Mouse (Mus musculus): ENCODE results near the gene Fez1.
A peak's percentile ranks its signal among the peaks of the same experiment; 100 is the strongest.

Gene Fez1

DNA sequence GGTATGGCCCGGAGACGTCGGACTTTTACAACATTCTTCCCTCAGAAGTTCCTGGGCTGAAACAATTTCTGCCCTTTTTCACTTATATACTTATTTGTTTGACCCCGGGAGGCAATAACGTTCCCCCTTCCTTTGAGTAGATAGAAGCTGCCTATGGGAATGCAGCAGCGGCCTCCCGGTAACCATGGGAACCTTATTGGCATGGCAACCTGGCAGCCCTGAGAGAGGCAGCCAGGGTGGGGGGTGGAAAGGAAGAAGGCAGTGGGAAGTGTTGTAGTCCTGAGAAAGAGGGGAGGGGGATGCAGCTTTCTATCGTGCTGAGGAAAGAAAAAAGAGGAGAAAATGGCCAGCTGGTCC lies at the start of gene Fez1:
Gene Fez1, plus strand, starts transcription at position 221 of the 357 bp plus-strand sequence.
- DNase-seq (ENCODE audit: low spot score in 2 of 2) = peak; percentile 63 to 78

- DNase-seq (ENCODE audit: low spot score in 2 of 2) = no peak
Measured at GRCm38 (mm10) chr9:36783921-36784320, 37.7 kb upstream of the Fez1 start.

DNA sequence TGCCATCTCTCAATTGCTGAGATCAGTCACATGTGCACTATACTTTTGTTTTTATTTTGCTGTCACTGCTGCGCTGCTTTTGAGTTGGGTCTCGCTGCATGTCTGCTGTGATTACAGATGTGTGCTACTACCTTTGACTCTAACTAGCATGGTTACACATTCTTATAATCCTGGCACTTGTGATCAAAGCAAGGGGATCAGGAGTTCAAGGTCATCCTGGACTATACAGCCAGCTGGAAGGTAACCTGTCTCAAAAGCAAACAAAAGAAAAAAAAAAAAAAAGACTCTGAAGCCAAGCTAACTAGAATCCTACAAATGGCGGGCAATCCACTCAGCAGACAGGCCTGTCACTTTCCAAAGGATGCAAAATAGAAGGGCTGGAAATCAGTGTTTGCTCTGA lies 29.5 kb upstream of the Fez1 start:
- no peak for DNase-seq (ENCODE audit: low spot score in 2 of 2)

- DNase-seq (ENCODE audit: low spot score in 2 of 2) = no peak
Measured at GRCm38 (mm10) chr9:36794487-36794886, 27.2 kb upstream of the Fez1 start.

GRCm38 (mm10) chr9:36795556-36795955 lies 26.1 kb upstream of the Fez1 start:
- DNase-seq (ENCODE audit: low spot score in 2 of 2) = no peak

- DNase-seq (ENCODE audit: low spot score in 2 of 2) = no peak
Measured at GRCm38 (mm10) chr9:36796224-36796623, 25.4 kb upstream of the Fez1 start.

- DNase-seq (ENCODE audit: low spot score in 2 of 2) = peak; percentile 77 to 87
Measured at GRCm38 (mm10) chr9:36796781-36797555, 24.7 kb upstream of the Fez1 start, which contains the start of gene Ei24. TSS of gene Ei24 (minus strand) at chr9:36797393.

DNA sequence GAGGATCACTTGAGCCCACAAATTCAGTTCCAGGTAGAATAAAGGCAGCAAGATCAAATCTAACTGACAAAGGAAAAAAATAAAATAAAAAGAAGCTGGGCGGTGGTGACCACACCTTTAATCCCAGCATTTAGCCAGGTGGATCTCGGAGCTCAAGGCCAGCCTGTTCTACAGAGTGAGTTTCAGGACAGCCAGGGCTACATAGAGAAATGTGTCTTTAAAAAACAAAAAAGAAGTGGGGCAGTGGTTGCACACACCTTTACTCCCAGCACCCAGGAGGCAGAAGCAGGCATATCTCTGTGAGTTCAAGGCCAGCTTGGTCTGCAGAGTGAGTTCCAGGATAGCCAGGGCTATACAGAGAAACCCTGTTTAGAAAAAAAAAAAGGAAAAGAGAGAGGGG lies 19.7 kb upstream of the Fez1 start:
- no peak for DNase-seq (ENCODE audit: low spot score in 2 of 2)

DNA sequence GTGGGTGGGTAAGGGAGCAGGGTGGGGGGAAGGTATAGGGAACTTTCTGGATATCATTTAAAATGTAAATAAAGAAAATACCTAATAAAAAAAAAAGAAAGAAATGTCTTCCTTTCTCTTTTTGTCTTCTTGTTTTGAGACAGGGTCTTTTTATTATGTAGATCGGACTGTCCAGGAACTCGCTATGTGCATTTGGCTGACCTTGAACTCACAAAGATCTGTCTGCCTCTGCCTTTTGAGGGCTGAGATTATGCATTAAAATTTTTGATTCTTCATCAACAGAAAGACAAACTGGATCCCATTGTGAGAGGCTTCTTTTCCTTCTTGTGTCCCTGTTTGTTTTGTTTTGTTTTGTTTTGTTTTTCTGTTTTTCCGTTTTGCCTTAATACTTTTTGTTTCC lies 18.7 kb upstream of the Fez1 start:
- DNase-seq (ENCODE audit: low spot score in 2 of 2) = no peak

DNA sequence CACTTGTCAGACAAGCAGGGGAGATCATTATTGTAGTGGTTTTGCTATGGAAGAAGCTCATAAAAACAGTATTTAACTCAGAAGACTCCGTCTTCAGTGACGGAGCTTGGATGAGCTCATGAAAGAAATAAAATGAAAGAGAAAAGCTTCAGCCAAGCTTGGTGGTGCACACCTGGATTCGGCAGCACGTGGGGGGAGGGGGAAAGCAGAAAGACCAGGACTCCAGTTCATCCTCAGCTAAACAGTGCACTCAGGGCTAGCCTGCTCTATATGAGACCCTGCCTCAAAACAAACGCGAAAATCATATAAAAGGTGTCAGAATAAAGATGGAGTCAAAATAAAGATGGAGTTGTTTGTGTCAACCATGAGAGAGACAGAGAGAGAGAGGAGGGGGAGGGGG lies 18.3 kb upstream of the Fez1 start:
- DNase-seq (ENCODE audit: low spot score in 2 of 2) = no peak

- no peak for DNase-seq (ENCODE audit: low spot score in 2 of 2)
Measured at GRCm38 (mm10) chr9:36803926-36804325, 17.7 kb upstream of the Fez1 start.

DNA sequence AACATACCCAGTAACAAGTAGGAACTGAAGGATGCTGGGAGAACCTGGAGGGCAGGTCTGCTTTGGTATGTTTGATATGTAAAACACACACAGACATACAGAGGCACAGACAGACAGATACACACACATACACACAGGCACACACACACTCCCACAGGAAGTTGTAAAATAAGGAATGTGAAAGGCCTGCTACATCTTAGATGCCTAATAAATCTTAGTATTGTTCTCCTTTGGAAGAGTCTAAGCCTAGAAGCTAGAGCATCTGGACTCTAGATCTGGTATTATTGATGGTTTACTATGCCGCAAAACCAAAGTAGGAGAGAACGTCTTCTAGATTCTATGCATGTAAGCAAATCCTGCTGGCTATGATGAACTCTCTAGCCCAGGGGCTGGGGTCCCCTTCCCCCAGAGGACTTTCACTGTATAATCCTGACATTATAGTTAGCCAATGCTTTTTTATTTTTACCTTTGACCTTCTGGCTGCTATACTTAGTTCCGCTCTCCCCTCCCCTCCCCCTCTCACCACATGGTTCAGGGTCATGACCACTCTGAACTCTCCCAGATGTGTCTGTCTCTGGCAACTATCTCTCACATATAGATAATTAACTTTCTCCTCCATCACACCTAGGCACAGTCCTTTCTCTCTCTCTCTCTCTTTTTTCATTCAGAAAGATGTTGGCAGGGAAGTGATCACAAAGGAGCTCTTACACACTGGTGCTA lies 16.2 kb upstream of the Fez1 start:
- no peak for DNase-seq (ENCODE audit: low spot score in 2 of 2)

GRCm38 (mm10) chr9:36808126-36808785 lies 13.4 kb upstream of the Fez1 start:
- DNase-seq (ENCODE audit: low spot score in 2 of 2) = no peak

DNA sequence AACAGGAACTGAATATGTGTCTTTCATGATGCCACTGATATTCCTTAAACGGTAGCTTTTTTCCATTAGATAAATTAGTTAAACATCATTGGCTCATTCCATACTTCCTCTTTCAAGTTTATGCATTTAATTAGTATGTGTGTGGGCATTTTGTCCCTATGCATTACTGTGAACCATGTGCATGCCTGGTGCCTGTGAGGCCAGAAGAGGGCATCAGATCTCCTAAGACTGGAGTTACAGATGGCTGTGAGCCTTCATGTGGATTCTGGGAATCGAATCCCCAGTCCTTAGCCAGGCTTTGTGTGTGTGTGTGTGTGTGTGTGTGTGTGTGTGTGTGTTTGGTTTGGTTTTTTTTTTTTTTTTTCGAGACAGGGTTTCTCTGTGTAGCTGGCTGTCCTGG lies 7.2 kb upstream of the Fez1 start:
- no peak for DNase-seq (ENCODE audit: low spot score in 2 of 2)

DNA sequence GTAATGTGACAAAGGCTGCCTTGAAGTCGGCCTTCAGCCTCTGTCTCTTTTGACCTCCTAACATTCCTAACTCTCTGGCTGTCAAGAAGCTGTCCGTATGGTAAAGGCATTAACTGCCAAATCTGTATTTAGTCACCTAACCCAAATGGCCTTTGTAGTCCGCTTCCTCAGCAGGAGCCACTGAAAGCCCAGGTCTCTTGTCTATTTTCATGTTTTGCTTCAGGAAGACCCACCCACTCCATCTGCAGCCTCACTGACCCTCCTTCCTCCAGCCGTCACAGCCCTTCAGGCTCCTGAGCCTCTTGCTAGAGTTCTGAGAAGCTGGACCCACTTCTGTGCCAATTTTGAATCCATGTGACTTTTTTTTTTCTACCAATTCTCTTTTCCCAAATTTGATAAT lies 2.8 kb upstream of the Fez1 start:
- DNase-seq (ENCODE audit: low spot score in 2 of 2) = no peak

- DNase-seq (ENCODE audit: low spot score in 2 of 2) = peak in 1 of 2 experiments; percentile 25
Measured at GRCm38 (mm10) chr9:36820969-36821643, 558 bp upstream of the Fez1 start.

DNA sequence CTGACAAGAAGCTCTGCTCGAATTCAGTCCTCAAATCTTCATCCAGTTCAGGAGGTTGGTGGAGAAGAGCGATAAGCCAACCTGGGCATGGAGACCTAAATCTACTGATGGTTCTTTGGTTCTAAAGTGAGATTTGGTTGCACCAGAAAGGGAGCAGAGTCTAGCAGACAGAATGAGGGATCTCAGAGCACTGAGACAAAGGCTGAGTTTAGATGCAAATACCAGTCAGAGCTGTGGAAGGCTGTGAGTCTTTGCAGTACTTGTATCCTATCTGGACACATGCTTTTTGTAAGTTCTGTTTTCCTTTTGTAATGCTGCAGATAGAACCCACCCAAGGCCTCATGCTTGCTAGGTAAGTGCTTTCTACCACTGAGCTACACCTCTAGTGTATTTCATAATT lies 360 bp downstream of the Fez1 start:
- no peak for DNase-seq (ENCODE audit: low spot score in 2 of 2)

GRCm38 (mm10) chr9:36826612-36827363 lies 5.1 kb downstream of the Fez1 start:
- no peak for DNase-seq (ENCODE audit: low spot score in 2 of 2)

- no peak for DNase-seq (ENCODE audit: low spot score in 2 of 2)
Measured at GRCm38 (mm10) chr9:36831401-36831800, 9.7 kb downstream of the Fez1 start.

DNA sequence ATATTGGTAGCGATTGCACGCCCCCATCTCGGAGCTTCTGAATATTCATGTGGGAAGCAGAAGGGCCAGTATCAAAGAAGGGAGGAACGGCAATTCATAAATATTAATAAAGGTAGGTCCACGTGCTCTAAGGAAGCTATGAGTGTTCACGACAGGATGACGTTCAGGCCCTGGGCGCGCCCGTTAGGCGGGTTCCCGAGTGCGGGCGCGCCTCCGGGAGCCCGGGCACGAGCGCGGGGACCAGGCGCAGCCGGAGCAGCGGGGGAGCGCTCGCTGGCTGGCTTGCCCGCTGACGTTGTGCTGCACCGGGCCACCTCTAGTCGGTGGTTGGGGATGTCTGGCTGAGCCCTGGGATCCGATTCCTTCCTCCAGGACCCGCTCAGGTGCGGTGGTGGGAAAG lies 10.9 kb downstream of the Fez1 start:
- DNase-seq (ENCODE audit: low spot score in 2 of 2) = peak; percentile 78 to 80

Data from frontal cortex, postnatal 25 days (tissue).